Mouse (Mus musculus) c-Kit-positive CD71-negative TER-119-negative erythroid progenitor cells, embryonic 14.5 days (primary cell): ENCODE measurements around the gene Bmp2k.

Experiments
- DNase-seq: peaks from one replicate; pipeline ENCODE4 v3.0.0-alpha.2; 2013; ENCODE audit warnings: low read depth

The Bmp2k gene

DNA sequence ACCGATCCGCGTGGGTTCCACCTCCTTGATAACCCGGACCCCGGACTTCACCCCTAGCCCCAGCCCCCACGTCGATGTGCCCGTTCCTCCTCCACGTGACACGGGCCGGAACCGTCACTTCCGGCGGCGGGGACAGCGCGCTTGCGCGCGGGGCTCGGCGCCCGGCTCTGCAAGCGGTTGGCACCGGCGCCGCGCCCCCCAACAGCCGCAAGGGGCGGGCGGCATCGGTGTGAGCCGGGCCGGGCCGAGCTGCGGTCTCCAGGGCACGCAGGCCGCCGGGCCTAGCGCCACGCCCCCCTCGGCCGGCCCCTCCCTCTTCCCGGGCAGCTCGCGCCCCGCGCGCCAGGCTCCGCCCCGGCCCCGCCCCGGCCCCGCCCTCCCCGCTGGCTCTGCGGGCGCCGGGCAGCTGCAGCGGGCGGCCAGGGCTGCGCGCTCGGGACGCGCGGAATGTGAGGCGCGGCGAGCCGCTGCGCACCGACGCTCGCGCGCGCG is at the start of gene Bmp2k:
Bmp2k (plus strand) TSS at position 380 of the 492 bp plus-strand sequence.
- peak; percentile 71 for DNase-seq

- DNase-seq = no peak
These were observed 48.5 kb upstream of the Bmp2k start for GRCm38 (mm10) chr5:96948856-96949527.

DNA sequence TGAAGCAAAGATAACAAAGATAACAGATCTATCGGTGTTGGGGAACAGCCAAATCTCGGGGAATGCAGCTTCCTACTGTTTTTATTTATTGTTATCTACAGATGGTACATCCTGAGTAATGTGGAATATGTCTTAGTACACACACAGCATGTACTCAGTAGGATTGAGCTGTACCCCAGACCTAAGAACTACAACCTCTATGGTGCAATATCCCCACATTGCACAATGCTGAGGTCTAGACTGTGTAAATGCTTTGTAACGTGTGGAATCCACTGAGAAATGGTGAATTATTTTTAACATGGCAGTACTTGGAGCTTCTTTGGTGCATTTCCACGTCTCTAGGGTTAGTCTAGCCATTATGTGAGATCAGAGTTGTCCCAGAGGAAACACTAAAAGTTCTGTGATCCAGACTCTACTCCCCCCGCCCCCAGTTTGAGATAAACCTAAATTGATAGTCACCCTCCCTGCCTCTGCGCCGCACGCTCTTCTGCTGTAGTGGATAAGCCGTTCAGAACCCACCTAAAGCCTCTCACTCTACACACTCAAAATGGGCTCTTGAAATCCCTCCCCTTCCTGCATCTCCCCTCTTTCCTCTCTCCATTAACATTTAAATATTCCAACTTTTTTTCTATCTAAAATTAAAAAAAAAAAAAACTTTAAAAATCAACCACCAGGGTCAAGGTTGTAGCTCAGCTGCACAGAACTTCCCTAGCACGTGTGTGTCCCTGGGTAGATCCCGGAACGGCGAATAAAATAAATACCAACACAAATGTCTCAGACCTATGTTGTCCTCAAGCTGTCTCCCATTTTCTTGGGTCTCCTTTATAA is 47.4 kb upstream of the Bmp2k start:
- peak; percentile 46 for DNase-seq

- no peak for DNase-seq
These were observed 46.6 kb upstream of the Bmp2k start for GRCm38 (mm10) chr5:96950667-96951492.

DNA sequence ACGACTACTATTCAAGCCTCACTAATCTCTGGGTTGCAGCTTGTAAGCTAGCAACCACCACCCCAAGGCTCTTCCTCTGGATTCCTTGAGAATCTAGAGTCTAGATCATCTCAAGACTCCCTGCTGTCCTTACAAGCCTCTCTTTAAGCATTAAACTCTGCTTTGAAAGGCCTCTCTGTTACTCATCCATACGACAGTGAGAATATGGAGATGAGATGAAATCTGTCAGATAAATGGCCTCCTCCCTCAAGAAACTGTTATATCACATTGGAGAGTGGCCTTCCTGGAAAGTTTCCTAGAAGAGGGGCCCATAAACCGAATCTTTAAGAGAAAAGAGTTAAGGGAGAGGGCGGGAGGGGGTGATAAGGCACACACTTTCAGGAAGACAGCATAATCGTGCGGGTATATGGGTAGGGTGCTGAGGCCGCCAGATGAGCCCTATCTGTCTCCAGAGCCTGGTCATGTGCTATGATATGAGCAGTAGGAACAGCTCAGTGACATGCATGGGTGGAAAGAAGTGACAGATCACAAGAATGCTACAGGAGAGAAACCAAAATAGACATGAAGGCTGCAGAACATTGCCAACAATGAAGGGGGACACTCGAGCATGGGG is 45.9 kb upstream of the Bmp2k start:
- peak; percentile 42 for DNase-seq

GRCm38 (mm10) chr5:96954040-96954439 is 43.4 kb upstream of the Bmp2k start:
- DNase-seq = no peak

- DNase-seq = no peak
These were observed 42.9 kb upstream of the Bmp2k start for GRCm38 (mm10) chr5:96954466-96955027.

- no peak for DNase-seq
These were observed 40.6 kb upstream of the Bmp2k start for GRCm38 (mm10) chr5:96956926-96957325.

GRCm38 (mm10) chr5:96961122-96961521 is 36.4 kb upstream of the Bmp2k start:
- no peak for DNase-seq

- DNase-seq = no peak
These were observed 35.6 kb upstream of the Bmp2k start for GRCm38 (mm10) chr5:96961852-96962251.

DNA sequence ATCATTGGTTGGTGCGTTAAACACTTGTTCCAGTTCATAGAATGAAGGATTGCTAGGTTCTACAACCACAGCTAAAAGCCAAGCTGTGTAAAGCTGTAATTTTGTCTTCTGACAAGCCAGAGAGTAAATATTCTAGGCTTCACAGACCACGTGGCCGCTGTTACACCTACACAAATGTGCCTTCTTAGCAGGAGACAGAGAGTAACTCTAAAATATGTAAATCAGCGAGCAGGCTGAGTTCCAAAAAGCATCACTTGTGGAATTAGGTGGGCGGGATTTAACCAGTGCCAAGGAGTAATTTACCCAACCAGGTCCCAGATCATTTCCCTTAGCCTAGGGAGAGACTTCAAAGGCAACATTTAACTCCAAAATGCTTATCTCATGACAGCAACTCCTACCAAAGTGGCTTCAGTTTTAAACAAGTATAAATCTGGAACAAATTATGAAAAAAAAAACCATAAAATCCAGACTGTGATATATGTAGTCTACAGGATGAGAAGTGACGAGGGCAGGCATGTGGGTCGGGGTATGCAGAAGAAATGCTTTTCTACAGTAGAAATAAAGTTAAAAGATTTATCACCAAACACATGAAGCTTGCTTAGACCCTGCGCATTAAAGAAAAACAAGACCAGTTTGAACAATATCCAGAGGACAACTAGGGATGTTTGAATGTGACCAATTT is 35.1 kb upstream of the Bmp2k start:
- DNase-seq = no peak

DNA sequence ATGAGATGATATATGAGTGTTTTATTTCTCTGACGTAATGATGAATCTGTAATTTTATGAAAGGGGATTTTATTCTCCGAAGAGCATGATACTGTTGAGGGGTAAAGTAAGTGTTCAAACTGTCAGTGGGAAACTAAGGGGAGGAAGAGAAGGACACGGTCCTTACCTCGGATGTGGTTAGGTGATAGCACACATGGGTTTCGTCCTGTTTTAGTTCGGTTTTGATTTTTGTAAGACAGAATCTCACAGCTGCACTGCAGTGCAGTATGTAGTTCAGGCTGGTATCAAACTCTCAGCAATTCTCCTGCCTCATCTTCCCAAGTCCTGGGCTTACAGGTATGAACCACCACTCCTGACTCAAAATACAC is 34.6 kb upstream of the Bmp2k start:
- no peak for DNase-seq

- no peak for DNase-seq
These were observed 33.1 kb upstream of the Bmp2k start for GRCm38 (mm10) chr5:96964062-96965028.

DNA sequence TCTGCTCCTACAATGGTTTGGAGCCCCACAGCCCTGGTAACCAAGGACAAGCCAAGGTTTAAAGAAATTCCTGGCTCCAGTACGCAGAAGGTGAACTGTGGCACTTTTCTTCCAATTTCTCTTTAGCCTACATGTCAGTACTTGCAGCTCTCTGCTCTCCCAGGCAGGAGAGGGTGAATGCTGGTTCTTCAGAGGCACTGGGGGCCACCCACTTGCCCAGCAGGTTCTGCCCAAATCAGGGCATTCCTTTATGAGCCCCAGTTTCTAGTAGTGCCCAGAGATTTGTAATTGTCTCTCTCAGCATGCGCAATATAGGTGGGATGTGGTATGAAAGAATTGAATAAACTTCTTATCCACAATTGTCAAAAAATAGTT is 32.5 kb upstream of the Bmp2k start:
- no peak for DNase-seq

DNA sequence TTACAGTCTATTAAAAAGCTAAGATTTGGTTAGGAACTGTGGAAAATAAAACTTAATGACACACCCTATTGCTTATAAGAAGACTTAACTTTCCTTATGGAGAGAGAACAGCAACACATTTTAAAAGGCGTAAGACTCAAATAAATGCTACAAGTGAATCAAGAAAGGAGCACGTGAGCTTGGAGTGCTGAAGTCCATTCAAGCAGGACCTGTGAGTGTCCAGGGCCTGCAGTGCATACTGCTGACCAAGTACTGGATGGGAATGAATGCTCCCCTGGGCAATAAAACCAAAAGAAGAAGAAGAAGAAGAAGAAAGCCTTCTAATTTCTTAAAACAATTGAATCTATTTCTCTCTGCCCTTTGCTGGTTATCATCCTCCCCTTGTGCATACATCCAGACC is 32.0 kb upstream of the Bmp2k start:
- DNase-seq = no peak

DNA sequence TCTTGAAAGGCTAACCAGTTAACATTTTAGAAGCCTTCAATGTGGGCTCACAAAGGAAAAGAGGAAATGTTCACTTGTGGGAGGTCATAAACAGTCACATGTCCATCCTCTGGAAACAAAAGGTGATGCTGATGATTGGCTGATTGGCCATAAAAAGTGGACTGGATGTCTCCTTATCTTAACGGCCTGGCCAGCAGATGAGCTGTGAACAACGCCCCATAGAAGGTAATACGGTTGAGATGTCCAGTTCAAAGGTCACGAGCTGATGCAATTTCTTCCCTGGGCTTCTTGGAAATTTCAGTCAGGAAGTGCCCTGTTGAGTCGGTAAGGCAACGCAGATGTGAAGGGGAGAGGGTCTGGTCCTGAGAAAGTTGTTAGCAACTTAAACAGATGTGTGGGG is 28.9 kb upstream of the Bmp2k start:
- no peak for DNase-seq

GRCm38 (mm10) chr5:96969032-96969431 is 28.5 kb upstream of the Bmp2k start:
- no peak for DNase-seq

DNA sequence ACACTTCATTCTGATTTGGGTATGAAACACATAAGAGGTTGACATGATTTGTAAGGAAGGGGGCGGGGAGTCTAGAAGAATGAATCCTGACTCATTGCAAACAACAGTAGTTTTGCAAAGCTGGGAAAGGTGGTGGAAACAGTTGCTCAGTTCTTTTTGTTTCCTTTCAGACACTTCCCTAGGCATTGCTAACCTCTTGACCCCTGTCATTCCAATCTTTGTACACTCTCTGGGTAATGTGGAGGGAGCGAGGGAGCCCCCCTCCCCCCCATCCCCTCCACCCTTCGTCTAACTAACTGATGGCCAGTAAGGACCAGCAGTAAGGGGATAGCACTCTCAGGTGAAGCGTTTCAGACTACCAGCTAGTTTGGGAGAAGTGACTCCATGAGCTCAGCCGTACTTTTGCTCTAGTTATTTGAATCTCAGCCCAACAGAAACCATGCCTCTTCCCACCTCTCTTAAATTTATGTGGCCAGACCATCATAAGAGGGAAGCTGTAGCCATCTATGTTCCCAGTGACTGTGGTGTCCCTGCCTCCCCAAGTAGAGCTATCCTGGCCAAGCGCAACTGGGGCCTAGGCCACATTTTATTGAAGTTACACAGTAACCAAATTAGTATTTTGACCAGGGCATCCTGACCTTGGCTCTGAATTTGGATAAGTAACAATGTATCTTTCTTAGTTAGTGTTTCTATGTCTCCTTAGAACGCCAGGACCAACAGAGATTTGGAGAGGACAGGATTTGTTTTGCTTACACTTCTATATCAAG is 27.6 kb upstream of the Bmp2k start:
- DNase-seq = no peak

GRCm38 (mm10) chr5:96970472-96970848 is 27.0 kb upstream of the Bmp2k start:
- no peak for DNase-seq
